9 mouse cellular contexts compared by ENCODE assay signal in the genomic region with DNA sequence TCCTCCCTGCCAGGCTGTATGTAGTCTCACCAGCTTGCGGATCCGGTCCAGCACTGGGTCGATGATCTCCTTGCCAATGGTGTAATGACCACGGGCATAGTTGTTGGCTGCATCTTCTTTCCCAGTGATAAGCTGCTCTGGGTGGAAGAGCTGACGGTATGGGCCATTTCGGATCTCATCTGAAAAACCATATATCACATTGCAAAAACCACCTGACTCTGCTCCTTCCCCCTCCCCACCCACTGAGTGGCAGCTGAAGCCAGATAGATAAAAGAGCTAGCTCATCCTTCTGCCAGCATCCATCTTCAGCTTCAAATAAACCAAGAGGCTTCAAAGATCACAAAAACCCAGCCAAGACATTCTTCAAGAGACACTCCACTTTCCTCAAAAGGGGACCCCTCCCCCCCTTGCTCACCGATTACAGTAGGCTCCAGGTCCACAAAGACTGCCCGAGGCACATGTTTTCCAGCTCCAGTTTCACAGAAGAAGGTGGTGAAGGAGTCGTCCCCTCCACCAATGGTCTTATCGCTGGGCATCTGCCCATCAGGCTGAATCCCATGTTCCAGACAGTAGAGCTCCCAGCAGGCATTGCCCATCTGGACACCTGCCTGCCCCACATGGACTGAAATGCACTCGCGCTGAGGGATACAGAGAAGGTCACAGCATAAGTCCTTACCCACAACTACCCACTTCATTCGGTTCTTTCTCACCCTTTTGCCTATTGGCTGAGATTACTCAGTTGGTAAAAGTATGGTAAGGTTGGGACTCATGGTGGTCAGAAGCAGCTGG. TPM values are rescaled to one million over a fixed set of nuclear protein-coding genes. Genes with fewer than 3 reads are reported as not detected.
DNase-seq lines count a peak whose midpoint lies in the region; ATAC-seq and TF ChIP-seq lines count a peak whose summit lies in the region.
"Had no signal": no experiment of that assay in that cellular context is flagged by ENCODE, and none has a peak within 500 bp of the region (broad histone marks: within the 10 kb centered on the region; RNA-seq: fewer than 3 reads in every experiment).

No protein-coding gene starts in this region.

- peaks cover 10% of the 10 kb centered on the region; the same call in 1 of the 2 replicates for H3K36me3 ChIP-seq in lung, postnatal 0 days (ENCODE audit: insufficient read depth, low read length)

- H3K4me2 ChIP-seq in lung, postnatal 0 days (replicated peaks; ENCODE audit: low read depth, low read length): peak overlapping the region; percentile 78; the same call in 1 of the 2 replicates

- WGBS in lung, postnatal 0 days: 62% methylated on average over 13 of the region's 13 CpGs

- H3K27ac ChIP-seq in lung, postnatal 0 days (ENCODE audit: low read length): no peak overlapping the region
- no peak overlapping the region for H3K27ac ChIP-seq in cortical plate, adult 2 months (ENCODE audit: insufficient read depth, low read length)

- 0 out of 2 replicates have a peak, but pooled peaks have one; percentile 5 for TF ChIP-seq POLR2A in cortical plate, adult 2 months (IDR thresholded peaks at IDR 0.05; ENCODE audit: extremely low read depth, insufficient read depth, low read length)

- ATAC-seq in lung, postnatal 0 days: no peak

- no peak for TF ChIP-seq CTCF in lung, postnatal 0 days (IDR thresholded peaks at IDR 0.05)
- no peak for TF ChIP-seq CTCF in cortical plate, adult 2 months (IDR thresholded peaks at IDR 0.05; ENCODE audit: extremely low read depth, insufficient read depth, low read length)

- no peak overlapping the region for H3K9ac ChIP-seq in lung, postnatal 0 days (replicated peaks; ENCODE audit: low read depth)

- no peak for TF ChIP-seq EP300 in lung, postnatal 0 days (IDR thresholded peaks at IDR 0.05)

- no peak for DNase-seq in lung, postnatal 0 days (ENCODE audit: low spot score)
- DNase-seq in lung, adult 18-20 months: no peak
- peak; percentile 41 to 61 for DNase-seq in heart, postnatal 36 days
- DNase-seq in skeletal muscle tissue, adult 2 months (ENCODE audit: low read depth, low spot score): peak; percentile 80
- no peak for DNase-seq in adrenal gland, adult 8-10 months
- DNase-seq in layer of hippocampus, postnatal 25 days (ENCODE audit: extremely low spot score in 1 of 2, low spot score in 1 of 2): no peak
- no peak for DNase-seq in urinary bladder, adult 18-20 months (ENCODE audit: low spot score in 2 of 2)

- intact Hi-C loops in heart, postnatal 36 days (cut with DNase I): no loop called here

- H3K9me3 ChIP-seq in lung, postnatal 0 days (ENCODE audit: low read length): no peaks in the 10 kb centered on the region

- H3K4me1 ChIP-seq in lung, postnatal 0 days (ENCODE audit: insufficient read depth, low read depth, low read length): peaks cover 6% of the 10 kb centered on the region
- peaks cover 5% of the 10 kb centered on the region for H3K4me1 ChIP-seq in cortical plate, adult 2 months (ENCODE audit: control insufficient read depth, insufficient read depth, low read length)

- H3K27me3 ChIP-seq in lung, postnatal 0 days (replicated peaks; ENCODE audit: insufficient read depth, low read length): peaks cover 3% of the 10 kb centered on the region; the same call in 1 of the 2 replicates

- no peak overlapping the region for H3K4me3 ChIP-seq in lung, postnatal 0 days (ENCODE audit: low read depth, low read length)
- peak overlapping the region; percentile 74 for H3K4me3 ChIP-seq in cortical plate, adult 2 months (ENCODE audit: insufficient read depth, low read length)

RNA-seq across cellular contexts. Expression of gene Tuba4a, which starts 2.7 kb away (rescaled TPM):
- 46.6 and 50.5 TPM in 2 replicates for polyA plus RNA-seq in lung, postnatal 0 days (2015; fragmentation: Nextera tagmentation; extraction: Ambion mirVana)
- polyA plus RNA-seq in cortical plate, adult 2 months (2012; rRNA removed): 345 and 362 TPM in 2 replicates
- total RNA-seq in heart, postnatal 36 days (2021): 100 to 1,000 TPM; 778 to 837 TPM
- total RNA-seq in adrenal gland, adult 8-10 months (2022): 10 to 100 TPM; 43.5 to 54.4 (median 49.1) TPM
- total RNA-seq in layer of hippocampus, postnatal 25 days (2021): 100 to 1,000 TPM; 560 to 573 TPM

RNA-seq across cellular contexts. Expression of gene Stk16, which starts 6.4 kb away (rescaled TPM):
- polyA plus RNA-seq in lung, postnatal 0 days (2015; fragmentation: Nextera tagmentation; extraction: Ambion mirVana): 75.8 and 77.0 TPM in 2 replicates
- 159 and 172 TPM in 2 replicates for polyA plus RNA-seq in cortical plate, adult 2 months (2012; rRNA removed)
- total RNA-seq in heart, postnatal 36 days (2021): 10 to 100 TPM; 38.1 to 41.0 TPM
- total RNA-seq in adrenal gland, adult 8-10 months (2022): 100 to 1,000 TPM; 102 to 131 (median 120) TPM
- total RNA-seq in layer of hippocampus, postnatal 25 days (2021): 10 to 100 TPM; 88.3 to 92.4 TPM

RNA-seq across cellular contexts. Expression of gene Glb1l, which starts 6.4 kb away (rescaled TPM):
- 8.6 and 10.1 TPM in 2 replicates for polyA plus RNA-seq in lung, postnatal 0 days (2015; fragmentation: Nextera tagmentation; extraction: Ambion mirVana)
- polyA plus RNA-seq in cortical plate, adult 2 months (2012; rRNA removed): 20.4 and 21.2 TPM in 2 replicates
- total RNA-seq in heart, postnatal 36 days (2021): 1 to 10 TPM; 2.5 to 4.0 TPM
- total RNA-seq in adrenal gland, adult 8-10 months (2022): 10 to 100 TPM; 19.4 to 49.8 (median 33.2) TPM
- 10 to 100 TPM; 12.6 to 14.4 TPM for total RNA-seq in layer of hippocampus, postnatal 25 days (2021)

RNA-seq across cellular contexts. Expression of gene A630095N17Rik, which starts 14.9 kb away (rescaled TPM):
- polyA plus RNA-seq in lung, postnatal 0 days (2015; fragmentation: Nextera tagmentation; extraction: Ambion mirVana): not detected in 2 replicates
- polyA plus RNA-seq in cortical plate, adult 2 months (2012; rRNA removed): not detected in 2 replicates
- total RNA-seq in heart, postnatal 36 days (2021): not detected
- total RNA-seq in adrenal gland, adult 8-10 months (2022): not detected
- total RNA-seq in layer of hippocampus, postnatal 25 days (2021): not detected
- polyA plus RNA-seq: large intestine, adult 2 months had no signal

RNA-seq across cellular contexts. Expression of gene Dnajb2, which starts 19.2 kb away (rescaled TPM):
- 40.1 and 45.6 TPM in 2 replicates for polyA plus RNA-seq in lung, postnatal 0 days (2015; fragmentation: Nextera tagmentation; extraction: Ambion mirVana)
- 104 and 115 TPM in 2 replicates for polyA plus RNA-seq in cortical plate, adult 2 months (2012; rRNA removed)
- total RNA-seq in heart, postnatal 36 days (2021): 100 to 1,000 TPM; 104 to 112 TPM
- 100 to 1,000 TPM in 3 of 4 experiments, 10 to 100 TPM in 1; 85.7 to 111 (median 108) TPM for total RNA-seq in adrenal gland, adult 8-10 months (2022)
- total RNA-seq in layer of hippocampus, postnatal 25 days (2021): 10 to 100 TPM; 72.6 to 78.9 TPM

Comparison
In these comparisons a context has a peak if more than half of its experiments do, and no peak if none do; other contexts are left out.
1. DNase-seq: peak in heart, postnatal 36 days (2 of 2) and skeletal muscle tissue, adult 2 months (single experiment); none in lung, postnatal 0 days (single experiment), lung, adult 18-20 months (0 of 2), adrenal gland, adult 8-10 months (single experiment), layer of hippocampus, postnatal 25 days (0 of 2) and urinary bladder, adult 18-20 months (0 of 2).
2. RNA of gene Tuba4a, which starts 2.7 kb away (total RNA-seq): 778 to 837 TPM in heart, postnatal 36 days and 560 to 573 TPM in layer of hippocampus, postnatal 25 days; 43.5 to 54.4 TPM in adrenal gland, adult 8-10 months; every median in the first group is over 10 times any median in the second.